Mouse (Mus musculus): ENCODE results near the gene Evc.
A peak's percentile ranks its signal among the peaks of the same experiment; 100 is the strongest.

Evc gene

DNA sequence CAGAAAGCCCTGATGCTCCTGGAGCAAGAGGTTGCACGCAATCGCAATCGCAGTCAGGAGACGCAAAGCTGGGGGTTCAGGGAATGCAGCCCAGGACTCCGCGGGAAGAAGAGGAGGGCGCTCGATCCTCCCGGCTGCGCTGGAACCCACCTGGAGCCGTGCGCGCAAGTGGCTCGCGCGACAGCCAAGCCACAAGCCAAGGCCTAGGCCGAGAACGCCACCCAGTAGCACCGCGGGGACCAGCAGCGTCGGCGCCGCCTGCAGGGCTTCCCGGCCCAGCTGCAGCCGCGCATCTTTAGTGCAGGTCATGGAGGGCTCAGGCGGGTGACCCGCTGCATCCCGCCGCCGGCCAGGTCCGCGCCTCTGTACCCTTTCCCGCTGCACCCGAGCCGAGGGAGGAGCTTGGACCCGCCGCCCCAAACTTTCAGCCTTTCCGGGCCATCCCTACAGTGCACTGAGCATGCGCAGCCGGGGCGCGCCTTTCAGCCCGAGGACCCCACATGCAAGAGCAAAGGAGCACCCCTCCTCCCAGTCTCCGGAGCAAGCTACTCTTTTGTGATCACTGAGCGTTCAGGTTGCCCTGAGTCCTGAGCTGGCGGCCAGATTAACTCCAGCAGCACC lies at the start of gene Evc:
Gene Evc, minus strand, starts transcription at position 410 of the 621 bp plus-strand sequence.
- peak; percentile 11 to 18 for DNase-seq

DNA sequence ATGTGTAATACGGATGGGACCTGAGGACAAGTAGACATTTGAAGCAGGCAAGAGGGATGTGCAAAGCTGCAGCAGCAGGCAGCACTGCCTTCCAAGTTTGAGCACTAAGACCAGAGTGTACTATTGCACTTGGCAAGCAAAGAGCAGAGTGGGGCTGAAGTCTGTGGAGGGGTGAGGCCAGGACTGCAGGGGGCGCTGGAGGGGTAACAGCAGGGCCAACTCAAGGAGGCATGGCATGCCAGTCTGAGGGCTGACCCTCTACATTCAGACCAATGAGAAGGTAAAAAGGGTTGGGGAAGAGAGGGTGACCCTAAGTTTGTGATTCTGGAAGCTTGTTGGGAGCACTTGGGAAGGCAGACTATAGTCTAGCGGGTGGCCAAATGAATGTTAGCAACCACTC lies 46.9 kb upstream of the Evc start:
- no peak for DNase-seq

DNA sequence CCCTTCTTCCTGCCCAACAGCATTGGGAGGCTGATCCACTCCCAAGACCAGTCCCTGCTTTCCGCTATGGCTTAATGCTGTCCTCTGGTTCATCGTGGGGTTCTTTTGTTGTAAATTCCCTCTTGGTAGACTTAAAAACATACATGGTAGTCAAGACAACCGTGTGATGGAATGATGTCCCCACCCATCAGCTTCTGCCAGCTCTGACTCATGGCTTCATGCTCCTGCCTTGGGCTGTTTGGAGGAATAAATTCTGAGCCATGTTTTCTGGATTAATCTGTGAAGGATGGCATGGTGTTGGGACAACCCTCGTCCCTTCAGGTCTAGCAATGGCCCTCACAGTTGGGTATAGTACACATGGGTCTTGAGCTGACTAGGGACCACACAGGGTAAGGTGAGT lies 43.9 kb upstream of the Evc start:
- no peak for DNase-seq

DNA sequence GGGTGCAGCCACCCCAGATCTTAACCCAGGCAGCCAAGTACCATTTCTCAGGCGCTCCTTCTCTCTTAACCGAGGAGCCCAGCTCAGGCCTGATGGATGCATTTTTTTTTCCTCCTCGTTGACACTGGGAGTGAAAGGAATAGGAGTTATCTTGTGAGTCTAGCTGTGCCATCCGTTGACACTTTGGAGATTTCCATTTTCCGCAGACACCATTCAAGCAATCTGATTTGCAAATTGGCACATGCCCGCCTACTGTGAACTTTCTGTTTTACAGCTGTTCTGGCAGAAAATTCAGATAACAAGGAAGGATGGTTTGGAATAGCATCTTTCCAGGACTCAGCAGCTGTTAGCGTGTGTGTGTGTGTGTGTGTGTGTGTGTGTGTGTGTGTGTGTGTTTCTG lies 40.7 kb upstream of the Evc start:
- DNase-seq: no peak

DNA sequence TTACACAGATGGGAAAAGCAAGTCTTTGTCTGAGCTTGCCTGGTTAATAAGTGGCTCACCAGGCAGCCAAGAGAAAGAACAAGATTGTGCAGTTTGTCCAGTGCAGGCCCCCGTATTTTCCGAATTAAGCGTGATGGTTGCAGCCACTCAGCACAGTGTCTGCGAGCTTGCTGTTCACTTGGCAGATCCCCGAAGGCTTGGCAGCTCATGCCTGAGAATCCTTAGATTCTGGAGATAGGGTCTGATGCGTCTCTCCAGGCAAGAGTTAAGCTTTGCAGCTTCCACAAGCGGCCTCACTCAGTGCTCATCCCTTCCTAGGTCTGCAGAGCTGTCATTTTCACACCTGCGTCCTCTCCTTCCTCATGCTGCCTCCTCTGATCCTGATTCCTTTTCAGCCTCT lies 32.1 kb upstream of the Evc start:
- no peak for DNase-seq

DNA sequence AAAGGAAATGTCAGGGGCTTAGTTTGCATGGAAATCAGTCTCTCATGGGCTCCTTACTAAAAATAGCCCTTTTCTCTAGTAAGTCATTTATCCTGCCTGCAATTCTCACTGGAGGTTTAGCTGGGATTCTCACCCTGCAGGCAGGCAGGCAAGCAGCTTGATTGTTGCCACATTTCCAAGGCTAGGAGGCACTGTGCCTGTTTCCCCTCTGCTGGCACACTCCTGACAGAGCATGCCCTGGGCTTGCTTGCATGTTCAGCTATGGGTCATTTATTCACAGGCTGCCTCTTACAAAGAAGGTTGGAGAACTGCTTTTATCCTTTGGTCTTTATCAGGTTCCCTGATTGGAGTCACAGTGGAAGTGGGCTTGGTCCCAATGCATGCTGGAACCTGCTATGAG lies 29.1 kb upstream of the Evc start:
- no peak for DNase-seq

DNA sequence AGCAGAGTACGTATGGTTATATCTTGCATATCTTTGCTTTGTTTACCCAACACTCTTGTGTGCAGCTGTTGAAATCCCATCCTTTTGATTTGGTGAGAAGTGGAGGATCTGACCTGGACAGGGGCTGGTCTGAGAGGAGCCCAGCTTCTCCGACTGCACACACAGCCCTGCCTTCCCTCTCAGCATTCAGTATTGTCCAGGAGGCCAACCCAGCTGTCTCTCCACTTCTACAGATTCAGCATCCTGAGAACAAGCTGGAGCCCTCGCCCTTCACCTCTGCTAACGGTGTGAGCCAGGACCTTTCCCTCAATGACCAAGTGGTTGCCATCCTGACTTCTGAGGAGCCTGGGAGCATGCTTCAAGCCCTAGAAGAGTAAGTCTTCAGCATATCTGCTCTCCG lies 26.6 kb upstream of the Evc start:
- DNase-seq: no peak

DNA sequence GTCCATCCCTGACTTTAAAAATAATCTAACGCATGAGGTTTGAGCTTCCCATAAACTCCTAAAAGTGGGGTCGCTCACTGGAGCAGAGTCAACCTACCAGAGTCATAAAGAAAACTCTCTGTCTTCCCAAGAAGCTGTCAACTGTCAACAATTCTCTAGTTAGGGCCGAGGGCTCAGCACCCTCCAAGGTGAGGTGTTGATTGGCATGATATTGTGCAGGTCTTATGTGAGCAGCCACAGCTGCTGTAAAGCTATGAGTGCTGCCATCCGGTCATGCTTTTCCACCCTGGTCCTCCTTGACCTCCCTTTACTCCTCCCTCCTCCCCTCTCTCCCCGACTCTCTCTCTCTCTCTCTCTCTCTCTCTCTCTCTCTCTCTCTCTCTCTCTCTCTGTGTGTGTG lies 25.9 kb upstream of the Evc start:
- DNase-seq: no peak

DNA sequence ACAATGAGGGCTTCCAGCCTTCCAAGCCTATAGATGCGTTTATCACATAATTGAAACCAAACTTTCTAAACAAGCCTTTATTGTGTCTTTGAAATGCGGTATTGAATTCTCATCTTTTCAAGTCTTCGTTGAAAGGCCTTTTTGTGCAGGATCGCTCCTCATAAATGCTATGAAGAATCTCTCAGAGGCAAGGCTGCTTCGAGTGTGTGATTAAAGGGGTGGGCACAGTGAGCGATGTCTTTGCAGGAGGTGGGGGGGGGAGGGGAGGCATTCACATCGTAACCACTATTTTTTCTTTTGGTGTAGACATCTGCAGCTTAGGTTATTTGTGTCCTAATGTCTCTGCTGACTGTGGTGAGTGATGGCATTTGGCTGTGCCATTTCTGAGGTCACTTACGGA lies 19.3 kb upstream of the Evc start:
- no peak for DNase-seq

DNA sequence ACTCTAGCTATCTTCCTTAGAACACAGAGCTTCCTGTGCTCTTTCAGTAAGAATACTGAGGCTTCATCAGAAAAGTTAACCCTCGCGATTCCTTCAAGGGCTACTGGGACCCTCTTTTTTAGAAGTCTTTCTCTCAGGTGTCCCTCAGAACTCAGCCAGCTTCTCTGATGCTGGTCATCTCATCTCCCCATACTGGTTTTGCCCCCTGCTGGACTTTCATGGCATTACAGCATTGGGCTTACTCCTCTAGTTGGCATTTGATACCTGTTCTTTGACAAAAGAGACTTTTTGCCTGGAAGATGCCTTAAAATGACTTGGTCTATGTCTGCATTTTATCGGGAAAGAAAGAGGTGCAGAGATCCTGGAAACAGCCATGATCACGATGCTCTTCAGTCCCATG lies 17.7 kb upstream of the Evc start:
- DNase-seq: peak; percentile 35 to 49

DNA sequence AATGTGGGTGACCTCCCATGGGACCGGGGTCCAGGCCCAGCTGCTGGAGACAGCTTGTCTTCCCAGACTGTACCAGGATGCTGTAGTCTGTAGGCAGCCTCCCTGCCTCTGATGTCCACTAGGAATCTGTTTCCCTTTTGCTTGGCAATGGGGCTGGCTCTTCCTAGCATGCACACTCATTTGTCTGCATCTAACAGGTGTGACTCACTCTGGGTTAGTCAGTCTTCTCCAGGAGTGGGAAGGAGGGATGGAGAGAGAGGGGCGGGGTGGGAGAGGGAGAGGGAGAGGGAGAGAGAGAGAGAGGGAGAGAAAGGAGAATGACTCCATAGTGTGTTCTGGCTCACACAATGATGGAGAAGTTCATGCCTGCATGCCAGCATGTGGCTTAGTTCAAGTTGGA lies 15.1 kb upstream of the Evc start:
- no peak for DNase-seq

DNA sequence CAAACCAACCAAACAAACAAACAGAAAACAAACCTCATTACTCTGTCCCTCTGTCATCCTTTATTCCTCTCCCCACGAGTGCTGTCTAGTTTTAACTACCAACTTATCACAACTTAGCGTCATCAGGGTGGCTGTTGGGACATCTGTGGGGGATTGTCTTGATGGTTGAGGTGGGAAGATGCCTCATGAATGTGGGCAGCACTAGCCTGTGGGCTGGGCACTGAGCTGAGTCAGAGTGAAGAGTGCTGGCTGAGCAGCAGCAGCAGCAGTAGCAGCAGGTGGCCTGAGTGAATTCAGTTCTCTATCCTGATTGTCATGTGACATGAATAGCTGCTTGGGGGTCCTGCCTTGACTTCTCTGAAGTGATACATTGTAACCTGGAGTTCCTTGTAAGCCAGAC lies 7.3 kb upstream of the Evc start:
- no peak for DNase-seq

DNA sequence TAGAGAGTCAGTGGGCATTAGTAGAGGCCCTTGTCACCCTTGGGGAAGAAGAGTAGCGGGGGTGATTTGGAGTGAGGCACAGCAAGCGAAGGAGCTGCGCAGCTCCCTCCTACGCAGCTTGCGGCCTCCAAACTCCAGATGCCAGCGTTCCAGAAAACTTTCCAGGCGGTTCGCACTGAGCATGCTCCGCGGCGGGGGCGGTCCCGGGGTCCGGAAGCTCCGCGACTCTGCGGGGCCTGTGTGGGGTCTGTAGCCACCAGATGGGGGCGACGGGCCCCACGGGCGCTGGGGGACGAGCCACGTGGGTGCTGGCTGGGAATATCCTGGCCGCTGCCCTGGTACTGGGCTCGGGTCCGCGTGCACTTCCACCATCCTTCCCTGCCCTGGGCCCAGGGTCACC lies 1.6 kb upstream of the Evc start, which contains the start of gene Evc2:
Gene Evc2, plus strand, starts transcription at position 212 of the 400 bp plus-strand sequence.
- peak; percentile 8 to 14 for DNase-seq

DNA sequence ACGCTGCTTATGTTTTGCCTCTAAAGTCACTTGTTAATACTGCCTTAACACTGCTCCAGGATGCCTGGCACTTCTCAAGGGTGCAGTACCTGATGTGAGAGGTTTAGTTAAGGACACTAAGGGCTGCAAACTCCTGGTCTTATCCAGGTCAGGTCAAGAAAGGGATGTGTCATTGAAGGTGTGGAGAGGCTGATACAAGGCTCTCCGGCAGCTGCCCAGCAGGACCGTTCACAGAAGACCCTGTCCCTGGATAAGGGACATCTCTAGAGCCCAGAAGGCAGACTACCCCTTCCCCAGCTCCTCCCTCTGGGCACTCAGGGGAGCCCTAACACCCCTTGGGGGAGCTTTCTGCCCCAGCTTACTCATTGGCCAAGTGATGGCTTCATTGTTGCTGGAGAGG lies 1.0 kb upstream of the Evc start:
- DNase-seq: no peak

DNA sequence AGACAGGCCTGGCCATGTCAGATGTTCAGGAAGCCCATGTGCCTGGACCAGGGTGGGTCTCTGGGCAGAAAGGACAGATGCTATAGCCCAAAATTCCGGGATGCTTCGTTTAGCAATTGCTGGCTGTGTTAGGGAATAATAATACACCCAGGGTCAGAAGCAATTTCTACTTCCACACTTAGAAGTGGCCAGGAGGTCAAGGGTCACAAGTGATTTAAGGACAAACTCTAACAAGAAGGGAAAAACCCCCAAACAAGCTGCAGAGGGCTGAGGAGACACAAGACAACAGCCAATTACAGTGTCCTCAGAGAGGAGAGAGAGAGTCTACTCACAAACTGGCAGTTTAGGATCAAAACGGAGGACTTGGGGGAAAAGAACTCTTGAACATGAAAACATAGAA lies 1.6 kb downstream of the Evc start:
- no peak for DNase-seq

DNA sequence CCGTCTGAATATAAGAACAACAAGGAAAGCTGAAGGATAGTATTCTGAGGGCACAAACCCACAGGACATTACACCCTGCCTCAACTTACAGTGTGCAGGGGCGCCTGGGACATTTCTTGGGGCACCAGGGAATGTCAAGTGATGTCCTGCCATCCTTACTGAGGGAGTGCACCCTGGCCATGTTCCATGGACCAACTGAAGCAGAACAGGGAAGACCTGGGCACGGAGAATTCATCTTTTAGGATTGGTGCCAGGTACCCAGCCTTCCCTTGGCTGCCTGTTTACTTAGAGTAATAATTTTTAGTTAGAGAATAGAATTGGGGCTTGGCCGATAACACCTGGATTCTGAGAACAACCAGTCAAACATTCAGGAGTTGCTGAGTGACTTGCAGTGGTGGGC lies 4.6 kb downstream of the Evc start:
- DNase-seq: no peak

DNA sequence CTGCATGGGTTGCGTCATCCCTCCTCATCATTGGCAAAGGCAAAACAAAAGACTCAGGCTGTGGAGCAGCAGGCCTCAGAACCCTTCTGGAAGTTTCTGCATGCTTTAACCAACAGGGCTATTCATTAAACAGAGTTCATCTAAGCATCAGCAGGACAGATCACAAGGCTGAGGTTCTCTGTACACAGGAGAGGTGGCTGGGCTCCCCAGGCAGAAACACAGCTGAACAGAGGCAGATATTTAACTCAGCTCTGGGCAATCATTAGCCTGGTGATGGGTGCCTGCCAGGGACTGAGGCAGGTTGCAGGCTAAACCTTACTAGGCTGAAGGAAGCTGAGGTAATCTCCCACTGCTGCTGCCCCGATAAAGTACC lies 5.6 kb downstream of the Evc start:
- DNase-seq: no peak

DNA sequence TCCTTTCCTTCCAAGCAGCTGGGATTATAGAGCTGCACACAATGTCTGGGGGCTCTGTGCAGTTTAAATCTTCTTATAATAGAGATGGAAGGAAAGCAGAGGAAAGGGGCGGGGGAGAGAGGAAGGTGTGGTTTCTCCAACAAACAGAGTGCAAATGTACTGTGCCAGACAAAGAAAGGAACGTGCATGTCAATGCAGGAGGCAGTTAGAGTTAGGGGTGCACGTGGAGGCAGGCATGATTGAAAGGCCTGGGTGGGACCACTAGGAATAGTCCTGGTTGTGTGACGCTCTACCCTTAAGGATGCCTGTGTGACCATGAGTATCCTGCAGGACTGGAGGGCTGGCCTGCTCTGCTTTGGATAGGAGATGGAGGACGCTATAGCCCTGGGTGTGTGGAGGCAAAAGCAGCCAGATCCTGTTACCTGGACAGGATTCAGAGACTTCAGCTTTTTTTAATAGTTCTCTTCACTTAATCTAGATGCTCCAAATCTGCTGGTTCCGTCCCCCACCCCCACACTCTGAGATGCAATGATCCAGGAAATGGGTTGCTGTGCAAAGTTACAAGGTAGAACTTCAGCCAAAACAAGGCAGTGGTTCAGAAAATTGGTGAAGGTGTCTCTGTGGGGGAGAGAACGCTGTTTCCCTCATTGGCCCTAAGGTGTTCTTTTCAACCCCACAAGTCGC lies 6.1 kb downstream of the Evc start:
- DNase-seq: no peak

DNA sequence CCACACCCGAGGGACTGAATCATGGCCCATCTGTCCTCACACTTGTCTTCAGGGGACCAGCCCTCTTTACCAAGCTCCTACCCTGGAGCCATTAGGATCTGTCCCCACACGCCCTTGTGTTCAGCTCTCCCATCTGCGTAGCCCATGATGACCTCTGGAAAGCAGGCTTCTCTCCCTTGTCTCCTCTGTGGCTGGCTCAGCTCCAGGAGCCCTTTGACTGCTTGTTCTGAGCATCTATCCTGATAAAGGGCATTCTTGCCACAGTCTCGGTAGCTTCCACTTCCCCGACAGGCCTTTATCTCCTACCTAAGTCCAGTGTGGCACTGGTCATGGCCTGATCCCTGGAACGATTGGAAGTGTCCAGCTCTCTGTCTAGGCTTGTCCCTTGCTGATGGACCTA lies 10.0 kb downstream of the Evc start:
- DNase-seq: no peak

DNA sequence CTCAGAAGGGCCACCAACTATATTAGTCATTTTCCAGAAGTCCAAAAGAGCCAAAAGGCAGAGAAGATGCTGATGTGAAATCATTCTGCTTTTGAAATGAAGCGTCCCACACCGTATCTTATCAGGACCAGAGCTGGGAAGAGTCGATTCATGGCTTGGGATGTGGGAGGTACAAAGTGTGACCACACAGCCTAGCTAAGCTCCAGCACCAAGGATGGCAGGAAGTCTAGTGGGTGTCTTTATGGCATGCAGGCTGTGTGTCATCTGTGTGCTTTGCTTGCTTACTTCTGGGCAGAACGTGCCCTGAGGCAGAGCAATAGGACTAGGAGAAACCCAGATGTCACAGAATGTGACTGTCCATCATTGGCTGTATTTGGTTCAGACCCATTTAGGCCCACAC lies 15.9 kb downstream of the Evc start:
- no peak for DNase-seq

DNA sequence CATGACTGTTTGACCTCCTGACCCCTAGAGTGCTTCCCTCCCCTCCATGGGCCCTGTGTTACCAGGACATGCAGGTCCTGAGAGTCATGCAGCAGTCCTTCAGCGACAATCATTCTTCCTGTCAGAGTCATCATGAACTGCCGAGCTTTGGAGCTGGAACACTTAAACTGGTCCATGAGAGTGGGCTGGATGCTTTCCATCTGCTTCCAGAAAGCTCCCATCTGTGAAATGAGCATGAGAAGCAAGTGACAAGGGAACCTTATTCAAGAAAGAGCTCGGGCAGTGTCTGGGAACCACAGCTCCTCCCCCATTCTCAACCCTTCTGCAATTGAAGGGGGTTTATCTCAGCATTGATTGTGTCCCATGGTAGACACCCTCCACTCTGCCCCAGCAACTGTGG lies 16.5 kb downstream of the Evc start:
- no peak for DNase-seq

DNA sequence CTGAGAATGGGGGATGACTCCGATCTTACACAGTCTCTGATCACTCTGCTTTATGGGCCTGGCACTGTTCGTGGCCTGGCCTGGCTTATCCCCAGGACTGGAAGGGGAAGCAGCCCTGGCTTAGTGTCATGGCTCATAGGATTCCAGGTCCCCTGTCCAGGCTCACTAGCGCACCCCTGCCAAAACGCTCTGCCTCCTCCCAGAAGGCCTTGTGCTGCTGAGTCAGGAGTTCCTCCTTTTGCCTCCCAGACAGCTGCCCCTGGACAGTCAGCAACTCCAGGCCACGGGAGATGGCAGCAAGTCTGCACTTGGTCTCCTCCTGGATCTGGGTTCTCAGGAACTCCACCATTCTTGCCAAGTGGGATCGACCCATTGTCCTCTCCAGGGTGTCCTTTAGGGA lies 18.0 kb downstream of the Evc start:
- DNase-seq: no peak

DNA sequence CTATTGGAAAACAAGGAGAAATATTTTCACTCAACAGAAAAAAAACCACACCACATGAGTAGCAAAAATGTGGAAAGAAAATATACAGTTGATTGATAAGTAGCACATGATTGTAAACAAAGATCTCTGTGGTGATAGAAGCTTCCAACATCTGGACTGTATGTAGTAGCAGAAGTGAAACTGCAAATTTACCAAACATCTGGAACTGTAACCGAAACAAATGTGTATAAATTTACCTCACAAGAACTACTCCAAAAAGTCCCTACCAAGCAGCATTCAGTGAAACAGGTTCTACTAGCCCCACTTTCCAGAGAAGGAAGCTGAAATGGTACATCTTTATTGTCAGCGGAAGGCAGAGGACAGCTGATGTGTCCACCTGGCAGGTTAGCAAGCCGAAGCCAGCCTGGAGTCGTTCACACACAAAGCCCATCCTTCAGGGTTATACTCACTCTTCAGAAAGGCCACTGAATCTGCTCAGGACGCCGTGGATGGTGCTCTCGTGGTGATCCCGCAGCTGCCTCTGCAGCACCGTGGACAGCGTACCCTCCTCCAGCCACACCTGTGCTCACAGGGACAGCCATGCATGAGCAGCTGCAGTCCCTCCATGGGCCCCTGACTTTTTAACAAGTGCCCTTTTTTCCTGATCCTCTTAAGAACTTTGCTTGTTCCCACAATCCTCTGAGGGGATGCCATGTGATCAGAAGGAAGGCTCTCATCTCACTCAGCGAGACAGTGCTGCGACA lies 23.5 kb downstream of the Evc start:
- DNase-seq: no peak

DNA sequence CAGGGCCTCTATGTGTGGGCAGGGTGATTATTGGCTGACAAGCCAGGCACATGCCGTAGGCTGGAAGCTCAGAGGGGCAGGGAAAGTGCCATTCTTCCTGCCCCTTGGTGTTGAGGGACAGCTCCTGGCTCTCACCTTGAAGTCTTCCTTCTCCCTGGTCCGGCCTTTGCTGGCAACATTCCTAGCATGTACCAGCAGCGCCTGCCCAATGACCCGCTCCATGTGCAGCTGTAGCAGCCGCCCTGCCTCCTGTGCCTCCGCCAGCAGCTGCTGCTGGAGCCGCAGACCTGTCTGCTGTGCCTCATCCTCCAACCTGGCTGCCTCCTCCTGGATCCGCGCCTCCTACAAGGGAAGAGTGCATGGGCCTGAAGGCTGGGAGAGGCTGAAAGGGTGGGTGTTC lies 26.7 kb downstream of the Evc start:
- DNase-seq: no peak

DNA sequence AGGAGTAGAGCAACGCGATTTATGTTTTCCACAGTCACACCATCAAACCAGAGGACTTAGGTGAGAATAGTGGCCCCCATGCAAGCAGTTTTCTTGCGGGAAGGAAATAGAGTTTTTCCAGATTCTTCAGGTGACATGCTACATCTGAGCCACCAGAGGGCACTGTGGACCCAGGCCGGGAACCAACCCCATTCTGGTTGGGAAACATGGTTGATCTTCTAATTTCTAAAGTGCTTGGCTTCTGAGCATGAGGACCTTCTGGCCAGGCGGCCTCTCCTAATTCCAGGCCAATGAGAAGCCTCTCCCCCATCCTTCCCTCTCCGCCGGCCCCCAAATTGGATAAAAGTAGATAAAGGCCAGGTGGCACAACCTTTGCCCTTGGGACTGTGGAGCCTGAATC lies 38.3 kb downstream of the Evc start:
- DNase-seq: peak; percentile 18 to 58
